Mouse (Mus musculus) gonadal fat pad, adult 2 months (tissue): ENCODE measurements around the gene Myo10. TPM values are rescaled to one million over a fixed set of nuclear protein-coding genes. Genes with fewer than 3 reads are reported as not detected.
A peak's percentile ranks its signal among the peaks of the same experiment; 100 is the strongest.

Experiments
- DNase-seq: peaks from one replicate; pipeline ENCODE4 v3.0.0-alpha.2; 2012; ENCODE audit warnings: low read depth
- polyA plus RNA-seq: library from polyadenylated mRNA; depleted of rRNA; stranded (reverse); fragments of >200 nt; gene quantifications from 2 replicates; pipeline ENCODE4 v1.2.3, GENCODE M21; 2012

Myo10 gene
- polyA plus RNA-seq, 1 experiment = 31.1 TPM

- DNase-seq = no peak
Observed at GRCm38 (mm10) chr15:25719270-25719669, 96.9 kb downstream of the Myo10 start.

- DNase-seq = no peak
Observed at GRCm38 (mm10) chr15:25720263-25720662, 97.9 kb downstream of the Myo10 start.

GRCm38 (mm10) chr15:25723281-25724113 lies 101.2 kb downstream of the Myo10 start:
- no peak for DNase-seq

GRCm38 (mm10) chr15:25724549-25724948 lies 102.2 kb downstream of the Myo10 start:
- DNase-seq = no peak

DNA sequence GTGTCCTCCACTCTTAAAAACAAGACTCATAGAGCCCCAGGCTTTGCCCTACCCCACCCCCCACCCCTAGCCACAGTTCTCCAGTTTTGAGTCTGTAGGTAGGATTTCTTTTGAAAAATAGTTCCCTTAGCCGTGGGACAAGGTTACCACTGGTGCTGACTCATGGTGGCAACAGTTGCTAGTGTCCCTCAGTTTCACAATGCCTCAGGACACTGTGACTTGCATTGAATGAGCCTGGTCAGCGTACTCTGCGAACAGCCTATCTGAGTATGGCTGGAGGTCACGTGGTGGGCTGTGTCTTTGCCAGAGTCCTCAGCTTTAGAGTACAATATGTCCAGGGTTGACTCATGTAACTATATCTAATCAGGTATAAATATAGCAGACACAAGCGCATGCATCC lies 104.5 kb downstream of the Myo10 start:
- no peak for DNase-seq

DNA sequence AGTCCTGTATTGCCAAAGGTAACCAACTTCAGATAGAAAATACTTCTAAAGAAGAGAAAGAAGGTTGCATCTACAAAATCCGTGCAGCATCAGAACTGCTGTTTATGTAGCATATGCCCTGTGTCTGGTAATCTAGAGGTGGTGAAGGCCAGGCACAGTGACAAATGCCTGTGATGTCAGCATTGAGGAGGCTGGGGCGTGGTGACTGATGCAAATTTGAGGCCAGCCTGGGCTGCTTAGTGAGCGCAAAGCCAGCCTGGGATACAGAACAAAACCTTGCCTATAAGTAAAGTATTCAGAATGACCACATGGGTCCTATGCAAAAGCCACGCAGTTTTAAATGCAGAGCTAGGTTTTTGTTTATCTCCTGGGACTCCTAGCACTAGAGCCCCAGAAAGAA lies 106.2 kb downstream of the Myo10 start:
- no peak for DNase-seq

GRCm38 (mm10) chr15:25731053-25731452 lies 108.7 kb downstream of the Myo10 start:
- DNase-seq = no peak

- no peak for DNase-seq
Observed at GRCm38 (mm10) chr15:25732758-25733428, 110.6 kb downstream of the Myo10 start.

- DNase-seq = no peak
Observed at GRCm38 (mm10) chr15:25733739-25734430, 111.6 kb downstream of the Myo10 start.

- DNase-seq = no peak
Observed at GRCm38 (mm10) chr15:25736531-25736930, 114.2 kb downstream of the Myo10 start.

DNA sequence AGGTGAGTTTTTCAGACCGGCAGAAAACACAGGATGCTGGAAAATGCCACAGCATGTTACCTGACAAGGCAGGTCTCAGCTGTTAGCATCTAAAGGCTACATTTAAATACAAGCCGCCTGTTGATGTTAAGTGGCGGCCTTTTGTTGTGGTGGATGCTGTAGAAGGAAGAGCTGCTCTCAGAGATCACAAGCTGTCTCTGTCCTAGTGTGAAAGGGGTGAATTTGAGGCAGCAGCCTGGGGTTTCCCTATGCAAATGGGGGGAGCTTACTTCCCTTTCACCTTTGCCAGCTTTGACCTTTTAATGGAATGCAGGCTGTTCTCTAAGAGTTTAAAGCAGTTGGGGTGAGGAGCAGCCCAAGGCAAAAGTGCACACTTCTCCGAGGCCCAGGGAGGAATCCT lies 117.9 kb downstream of the Myo10 start:
- DNase-seq = no peak

GRCm38 (mm10) chr15:25742196-25742595 lies 119.9 kb downstream of the Myo10 start:
- DNase-seq = no peak

DNA sequence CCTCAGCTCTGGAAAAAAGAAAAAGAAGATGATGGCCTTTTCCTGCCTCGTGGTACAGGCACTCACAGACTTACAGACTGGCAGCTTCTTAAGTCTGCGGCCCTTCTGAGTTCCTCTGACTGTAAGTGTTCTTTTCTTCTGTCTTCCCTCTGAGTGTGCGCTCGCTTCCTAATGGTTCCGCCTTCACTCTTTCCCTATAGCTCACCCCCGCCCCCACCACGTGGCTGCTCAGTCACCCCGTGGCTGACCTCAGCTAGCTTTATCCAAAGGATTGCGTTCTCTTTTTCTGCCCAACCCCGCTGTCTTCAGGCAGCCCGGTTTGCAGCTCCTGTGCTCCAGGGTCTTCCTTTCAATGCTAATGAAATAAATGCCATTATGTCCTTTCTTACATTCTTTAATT lies 129.2 kb downstream of the Myo10 start:
- no peak for DNase-seq

DNA sequence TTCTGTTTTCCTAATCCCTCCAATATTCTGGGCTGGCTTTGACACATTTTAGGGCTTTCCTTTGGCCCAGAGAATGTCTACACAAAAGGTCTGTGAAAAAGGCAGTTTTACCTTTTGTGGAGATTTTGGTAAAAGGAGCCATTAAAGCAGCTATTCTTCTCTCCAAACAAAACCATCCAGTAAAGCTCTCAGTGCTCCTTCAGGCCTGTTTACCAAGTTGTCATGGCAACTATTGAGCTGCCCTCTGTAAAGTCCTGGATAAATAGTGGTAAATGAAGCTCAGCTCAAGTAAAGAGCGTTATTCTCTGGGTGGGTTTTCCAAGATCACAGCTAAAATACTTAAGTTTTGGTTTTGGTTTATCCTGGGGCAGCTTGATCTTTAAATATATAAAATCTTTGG lies 130.3 kb downstream of the Myo10 start:
- no peak for DNase-seq

GRCm38 (mm10) chr15:25753003-25753402 lies 130.7 kb downstream of the Myo10 start:
- DNase-seq = no peak

DNA sequence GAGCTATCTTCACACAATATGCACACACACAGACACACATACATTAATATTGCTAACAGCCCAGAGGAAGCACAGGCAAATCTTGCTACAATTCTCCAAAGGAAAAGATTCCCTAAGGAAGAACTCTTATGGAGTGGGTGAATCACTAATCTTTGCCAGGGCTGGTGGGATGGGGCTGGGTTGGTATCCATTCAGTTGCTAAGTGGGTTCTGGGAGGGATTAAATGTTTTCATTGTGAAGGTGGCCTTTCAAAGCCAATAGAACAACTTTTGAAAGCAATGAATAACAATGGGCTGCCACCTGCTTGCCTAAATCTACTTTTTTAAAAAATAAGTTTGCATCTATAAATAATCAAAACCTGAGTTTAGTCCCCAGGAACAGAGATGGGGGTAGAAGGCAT lies 131.6 kb downstream of the Myo10 start:
- DNase-seq = no peak

DNA sequence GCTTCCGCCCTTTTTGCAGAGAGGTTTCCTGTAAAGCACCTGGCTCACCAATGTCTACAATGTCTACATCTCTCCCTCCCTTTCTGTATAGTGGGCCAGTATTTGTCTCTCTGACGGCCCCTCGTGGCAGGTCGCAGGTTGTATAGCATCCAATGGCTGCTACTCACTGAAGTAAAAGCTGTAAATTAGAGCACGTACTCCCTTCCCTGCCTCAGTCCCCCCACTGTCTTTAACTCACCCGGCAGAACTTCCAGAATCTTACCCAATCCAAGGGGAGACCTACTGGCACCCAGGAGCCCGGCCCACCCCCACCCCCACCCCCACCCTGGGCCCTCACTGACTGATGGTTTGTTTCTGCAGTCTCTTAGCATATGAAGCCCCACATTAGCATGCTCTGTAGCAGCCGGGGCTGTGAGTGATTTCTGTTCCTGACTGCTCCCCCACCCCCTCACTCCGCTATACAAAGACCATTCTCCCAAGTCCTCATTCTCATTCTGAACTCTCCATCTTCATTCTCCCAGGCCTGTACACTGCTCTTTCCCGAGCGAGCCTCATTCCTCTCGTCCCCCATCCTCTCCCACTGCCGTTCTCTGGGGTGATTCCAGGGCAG lies 132.1 kb downstream of the Myo10 start:
- no peak for DNase-seq

DNA sequence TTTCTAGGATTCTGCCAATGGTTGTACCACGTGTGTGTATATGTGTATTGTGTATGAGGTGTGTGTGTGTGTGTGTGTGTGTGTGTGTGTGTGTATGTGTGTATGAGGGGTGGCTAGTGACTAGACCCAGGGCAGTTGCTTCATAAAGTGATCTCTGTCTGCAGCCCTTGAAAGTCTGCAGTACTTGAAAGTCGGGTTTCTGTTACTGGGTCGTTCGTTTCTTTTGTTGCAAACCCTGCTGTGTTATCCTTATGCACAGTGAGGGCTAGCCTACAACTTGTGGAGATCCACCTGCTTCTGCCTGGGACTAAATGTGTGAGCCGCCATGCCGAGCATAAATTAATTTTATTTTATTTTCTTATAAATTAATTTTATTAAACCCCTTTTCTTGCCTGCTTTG lies 133.2 kb downstream of the Myo10 start:
- DNase-seq = no peak

DNA sequence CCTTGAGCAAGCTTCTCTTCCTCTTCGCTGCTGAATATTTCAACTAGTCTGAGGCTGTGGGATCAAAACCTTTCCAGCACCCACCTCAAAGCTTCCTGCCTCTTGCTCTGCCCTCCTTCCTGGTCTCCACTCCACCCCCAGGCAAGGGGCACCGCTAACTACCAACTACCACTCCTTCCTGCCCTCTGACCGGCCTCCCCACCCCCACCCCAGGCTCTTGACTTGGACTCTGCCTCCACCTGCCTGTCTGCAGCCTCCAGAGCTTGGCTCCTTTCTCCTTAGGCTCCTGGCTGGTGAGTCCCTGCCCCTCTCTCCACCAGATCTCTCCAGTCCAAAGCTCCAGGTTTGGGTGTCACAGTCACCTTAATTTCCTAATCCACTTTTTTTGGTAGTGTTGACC lies 133.7 kb downstream of the Myo10 start:
- no peak for DNase-seq

DNA sequence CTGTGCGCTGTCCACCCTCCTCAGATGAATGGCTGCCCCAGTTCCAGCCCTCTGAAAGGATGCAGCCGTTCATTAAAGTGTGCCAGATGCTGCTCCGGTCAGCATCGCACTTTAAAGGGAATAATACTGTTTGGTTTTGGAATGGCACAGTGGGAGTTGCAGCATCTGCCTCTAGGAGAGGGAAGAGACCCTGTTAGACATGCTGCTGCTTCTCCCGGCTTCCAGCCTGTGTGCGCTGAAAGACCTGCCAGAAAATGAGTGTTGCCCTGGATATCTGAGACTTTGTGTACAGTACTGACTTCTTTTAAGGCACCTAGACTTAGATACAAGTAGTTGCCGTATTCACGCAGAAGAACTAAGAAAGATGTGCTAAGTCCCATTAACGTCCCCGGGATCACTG lies 135.7 kb downstream of the Myo10 start:
- no peak for DNase-seq

- DNase-seq = peak; percentile 75
Observed at GRCm38 (mm10) chr15:25758500-25759086, 136.3 kb downstream of the Myo10 start.

GRCm38 (mm10) chr15:25760304-25760703 lies 138.0 kb downstream of the Myo10 start:
- no peak for DNase-seq
